Mouse (Mus musculus): Measurements from ENCODE around the gene Gpnmb. TPM values are rescaled to one million over a fixed set of nuclear protein-coding genes. Genes with fewer than 3 reads are reported as not detected.

Gene Gpnmb
- polyA plus RNA-seq, 1 experiment from 2014 or later = 0.84 TPM

- H3K4me2 ChIP-seq = no peak overlapping the region
- H3K27me3 ChIP-seq (replicated peaks; ENCODE audit: control insufficient read depth, insufficient read depth, low read length) = no peaks in the 10 kb centered on the region
- ATAC-seq (replicated peaks; ENCODE audit: low FRiP score) = no peak
- H3K36me3 ChIP-seq (ENCODE audit: control insufficient read depth, insufficient read depth, low read length) = peaks cover 13% of the 10 kb centered on the region; the same call in 1 of the 2 replicates
- 89% methylated on average over 7 of the region's 7 CpGs for WGBS
- H3K4me1 ChIP-seq (replicated peaks; ENCODE audit: control insufficient read depth, insufficient read depth, low read length) = no peaks in the 10 kb centered on the region
- H3K27ac ChIP-seq (ENCODE audit: low read depth, low read length) = no peak overlapping the region
- no peak overlapping the region for H3K4me3 ChIP-seq (ENCODE audit: low read depth, low read length)
- no peaks in the 10 kb centered on the region for H3K9me3 ChIP-seq (ENCODE audit: control insufficient read depth, low read length)
- no peak for DNase-seq (ENCODE audit: low spot score)
- H3K9ac ChIP-seq (ENCODE audit: low read depth, low read length) = no peak overlapping the region
These were observed 60.1 kb downstream of the Gpnmb start for GRCm38 (mm10) chr6:49096421-49096820.

- Histone ChIP-seq H3K4me2 (no peak overlapping the region), H3K4me1 (replicated peaks; ENCODE audit: control insufficient read depth, insufficient read depth, low read length) (no peaks in the 10 kb centered on the region), H3K4me3 (ENCODE audit: low read depth, low read length) (no peak overlapping the region), H3K9me3 (ENCODE audit: control insufficient read depth, low read length) (no peaks in the 10 kb centered on the region), H3K27ac (ENCODE audit: low read depth, low read length) (no peak overlapping the region), H3K36me3 (ENCODE audit: control insufficient read depth, insufficient read depth, low read length) (peaks cover 13% of the 10 kb centered on the region), H3K9ac (ENCODE audit: low read depth, low read length) (no peak overlapping the region), H3K27me3 (replicated peaks; ENCODE audit: control insufficient read depth, insufficient read depth, low read length) (no peaks in the 10 kb centered on the region)
- ATAC-seq (replicated peaks; ENCODE audit: low FRiP score) (no peak), DNase-seq (ENCODE audit: low spot score) (no peak)
- WGBS = 72% methylated on average over 13 of the region's 13 CpGs
These were observed 60.7 kb downstream of the Gpnmb start for GRCm38 (mm10) chr6:49096933-49097461.

GRCm38 (mm10) chr6:49097596-49098110 is 61.3 kb downstream of the Gpnmb start:
- Histone ChIP-seq H3K9me3 (ENCODE audit: control insufficient read depth, low read length) (no peaks in the 10 kb centered on the region), H3K27me3 (replicated peaks; ENCODE audit: control insufficient read depth, insufficient read depth, low read length) (no peaks in the 10 kb centered on the region), H3K36me3 (ENCODE audit: control insufficient read depth, insufficient read depth, low read length) (peaks cover 18% of the 10 kb centered on the region), H3K27ac (ENCODE audit: low read depth, low read length) (no peak overlapping the region), H3K4me1 (replicated peaks; ENCODE audit: control insufficient read depth, insufficient read depth, low read length) (no peaks in the 10 kb centered on the region), H3K4me3 (ENCODE audit: low read depth, low read length) (no peak overlapping the region), H3K4me2 (no peak overlapping the region), H3K9ac (ENCODE audit: low read depth, low read length) (no peak overlapping the region)
- WGBS = 80% methylated on average over 5 of the region's 5 CpGs
- DNase-seq (ENCODE audit: low spot score) = no peak
- ATAC-seq (replicated peaks; ENCODE audit: low FRiP score) = no peak

- no peak overlapping the region for H3K4me3 ChIP-seq (ENCODE audit: low read depth, low read length)
- 43% methylated on average over 1 of the region's 1 CpGs for WGBS
- DNase-seq (ENCODE audit: low spot score) (no peak), ATAC-seq (replicated peaks; ENCODE audit: low FRiP score) (no peak)
- H3K27me3 ChIP-seq (replicated peaks; ENCODE audit: control insufficient read depth, insufficient read depth, low read length) = no peaks in the 10 kb centered on the region
- no peaks in the 10 kb centered on the region for H3K4me1 ChIP-seq (replicated peaks; ENCODE audit: control insufficient read depth, insufficient read depth, low read length)
- H3K27ac ChIP-seq (ENCODE audit: low read depth, low read length) = no peak overlapping the region
- H3K9ac ChIP-seq (ENCODE audit: low read depth, low read length) = no peak overlapping the region
- peaks cover 15% of the 10 kb centered on the region for H3K36me3 ChIP-seq (ENCODE audit: control insufficient read depth, insufficient read depth, low read length)
- no peak overlapping the region for H3K4me2 ChIP-seq
- no peaks in the 10 kb centered on the region for H3K9me3 ChIP-seq (ENCODE audit: control insufficient read depth, low read length)
These were observed 62.7 kb downstream of the Gpnmb start for GRCm38 (mm10) chr6:49099086-49099485.

- H3K9ac ChIP-seq (ENCODE audit: low read depth, low read length) = no peak overlapping the region
- H3K9me3 ChIP-seq (ENCODE audit: control insufficient read depth, low read length) = no peaks in the 10 kb centered on the region
- 90% methylated on average over 15 of the region's 15 CpGs for WGBS
- H3K4me1 ChIP-seq (replicated peaks; ENCODE audit: control insufficient read depth, insufficient read depth, low read length) = no peaks in the 10 kb centered on the region
- no peak overlapping the region for H3K4me2 ChIP-seq
- no peak overlapping the region for H3K27ac ChIP-seq (ENCODE audit: low read depth, low read length)
- no peaks in the 10 kb centered on the region for H3K27me3 ChIP-seq (replicated peaks; ENCODE audit: control insufficient read depth, insufficient read depth, low read length)
- H3K36me3 ChIP-seq (ENCODE audit: control insufficient read depth, insufficient read depth, low read length) = peaks cover 26% of the 10 kb centered on the region
- no peak overlapping the region for H3K4me3 ChIP-seq (ENCODE audit: low read depth, low read length)
- no peak for DNase-seq (ENCODE audit: low spot score)
- ATAC-seq (replicated peaks; ENCODE audit: low FRiP score) = no peak
These were observed 70.6 kb downstream of the Gpnmb start for GRCm38 (mm10) chr6:49106746-49107500.

GRCm38 (mm10) chr6:49109196-49109595 is 72.8 kb downstream of the Gpnmb start:
- Histone ChIP-seq H3K27ac (ENCODE audit: low read depth, low read length) (no peak overlapping the region), H3K4me2 (no peak overlapping the region), H3K27me3 (replicated peaks; ENCODE audit: control insufficient read depth, insufficient read depth, low read length) (no peaks in the 10 kb centered on the region), H3K4me1 (replicated peaks; ENCODE audit: control insufficient read depth, insufficient read depth, low read length) (no peaks in the 10 kb centered on the region), H3K36me3 (ENCODE audit: control insufficient read depth, insufficient read depth, low read length) (peaks cover 18% of the 10 kb centered on the region), H3K4me3 (ENCODE audit: low read depth, low read length) (no peak overlapping the region), H3K9me3 (ENCODE audit: control insufficient read depth, low read length) (no peaks in the 10 kb centered on the region), H3K9ac (ENCODE audit: low read depth, low read length) (no peak overlapping the region)
- DNase-seq (ENCODE audit: low spot score) = no peak
- WGBS = 81% methylated on average over 2 of the region's 2 CpGs
- ATAC-seq (replicated peaks; ENCODE audit: low FRiP score) = no peak

- H3K27ac ChIP-seq (ENCODE audit: low read depth, low read length) = no peak overlapping the region
- DNase-seq (ENCODE audit: low spot score) (no peak), ATAC-seq (replicated peaks; ENCODE audit: low FRiP score) (no peak)
- 88% methylated on average over 7 of the region's 7 CpGs for WGBS
- H3K36me3 ChIP-seq (ENCODE audit: control insufficient read depth, insufficient read depth, low read length) = peaks cover 14% of the 10 kb centered on the region
- no peaks in the 10 kb centered on the region for H3K27me3 ChIP-seq (replicated peaks; ENCODE audit: control insufficient read depth, insufficient read depth, low read length)
- no peak overlapping the region for H3K9ac ChIP-seq (ENCODE audit: low read depth, low read length)
- H3K4me3 ChIP-seq (ENCODE audit: low read depth, low read length) = no peak overlapping the region
- no peaks in the 10 kb centered on the region for H3K9me3 ChIP-seq (ENCODE audit: control insufficient read depth, low read length)
- no peak overlapping the region for H3K4me2 ChIP-seq
- H3K4me1 ChIP-seq (replicated peaks; ENCODE audit: control insufficient read depth, insufficient read depth, low read length) = no peaks in the 10 kb centered on the region
These were observed 77.5 kb downstream of the Gpnmb start for GRCm38 (mm10) chr6:49113895-49114294.

- Histone ChIP-seq H3K27me3 (replicated peaks; ENCODE audit: control insufficient read depth, insufficient read depth, low read length) (no peaks in the 10 kb centered on the region), H3K4me2 (no peak overlapping the region), H3K27ac (ENCODE audit: low read depth, low read length) (no peak overlapping the region), H3K9ac (ENCODE audit: low read depth, low read length) (no peak overlapping the region), H3K9me3 (ENCODE audit: control insufficient read depth, low read length) (no peaks in the 10 kb centered on the region), H3K4me1 (replicated peaks; ENCODE audit: control insufficient read depth, insufficient read depth, low read length) (no peaks in the 10 kb centered on the region), H3K36me3 (ENCODE audit: control insufficient read depth, insufficient read depth, low read length) (peaks cover 10% of the 10 kb centered on the region; the same call in 1 of the 2 replicates), H3K4me3 (ENCODE audit: low read depth, low read length) (no peak overlapping the region)
- no peak for DNase-seq (ENCODE audit: low spot score)
- 93% methylated on average over 6 of the region's 6 CpGs for WGBS
- ATAC-seq (replicated peaks; ENCODE audit: low FRiP score) = no peak
These were observed 78.1 kb downstream of the Gpnmb start for GRCm38 (mm10) chr6:49114457-49114856.

GRCm38 (mm10) chr6:49115550-49115949 is 79.2 kb downstream of the Gpnmb start:
- Histone ChIP-seq H3K36me3 (ENCODE audit: control insufficient read depth, insufficient read depth, low read length) (peaks cover 7% of the 10 kb centered on the region; the same call in 1 of the 2 replicates), H3K4me2 (no peak overlapping the region), H3K9ac (ENCODE audit: low read depth, low read length) (no peak overlapping the region), H3K27me3 (replicated peaks; ENCODE audit: control insufficient read depth, insufficient read depth, low read length) (no peaks in the 10 kb centered on the region), H3K4me3 (ENCODE audit: low read depth, low read length) (no peak overlapping the region), H3K9me3 (ENCODE audit: control insufficient read depth, low read length) (no peaks in the 10 kb centered on the region), H3K4me1 (replicated peaks; ENCODE audit: control insufficient read depth, insufficient read depth, low read length) (no peaks in the 10 kb centered on the region), H3K27ac (ENCODE audit: low read depth, low read length) (no peak overlapping the region)
- DNase-seq (ENCODE audit: low spot score) (no peak), ATAC-seq (replicated peaks; ENCODE audit: low FRiP score) (no peak)
- WGBS = 80% methylated on average over 5 of the region's 5 CpGs
